Mouse (Mus musculus) CH12.LX (cell line): ENCODE results near the gene Bscl2. TPM values are rescaled to one million over a fixed set of nuclear protein-coding genes. Genes with fewer than 3 reads are reported as not detected.

ENCODE experiments used
- DNase-seq: peaks from one replicate; pipeline ENCODE4 v3.0.0-alpha.2; 2013; ENCODE audit errors: extremely low read depth
- H3K27ac ChIP-seq: 2 replicates; pipeline ENCODE4 v1.5.1; 2012; ENCODE audit warnings: low read depth, mild to moderate bottlenecking, control low read depth, moderate library complexity; ENCODE audit not compliant: insufficient read depth
- H3K27me3 ChIP-seq: replicated peaks from 2 replicates; pipeline ENCODE3; 2012; ENCODE audit warnings: inconsistent platforms
- H3K36me3 ChIP-seq, 2 experiments: replicated peaks in 1 of 2; 2 replicates each; pipeline versions ENCODE3 to v1.6.1; 2012; ENCODE audit warnings: inconsistent platforms in 1 of 2, low read length in 1 of 2, mild to moderate bottlenecking in 1 of 2, mixed read lengths in 1 of 2, moderate library complexity in 1 of 2; ENCODE audit not compliant: control insufficient read depth in 1 of 2, insufficient read depth in 1 of 2
- H3K4me1 ChIP-seq, 2 experiments: 2 replicates each; pipeline ENCODE4 v1.6.1; 2012; ENCODE audit warnings: inconsistent platforms in 1 of 2, moderate library complexity in 1 of 2; ENCODE audit not compliant: insufficient read depth in 2 of 2, control insufficient read depth in 1 of 2
- H3K4me2 ChIP-seq: 2 replicates; pipeline ENCODE4 v1.6.1; 2012; ENCODE audit warnings: low read depth, mild to moderate bottlenecking, control low read depth; ENCODE audit not compliant: poor library complexity, insufficient read depth, severe bottlenecking
- H3K4me3 ChIP-seq, 3 experiments: fragments of 150-350 bp in 1 of 3; sonication (generic) in 1 of 3; replicated peaks in 1 of 3; 2 replicates each; pipeline versions ENCODE3 to v1.5.1; 2011 to 2012; ENCODE audit warnings: low read depth in 2 of 3, low read length in 2 of 3, mild to moderate bottlenecking in 2 of 3, moderate library complexity in 2 of 3, control low read depth in 1 of 3, improper control_type of control experiment in 1 of 3, inconsistent platforms in 1 of 3, mixed read lengths in 1 of 3; ENCODE audit not compliant: poor library complexity in 1 of 3
- H3K79me2 ChIP-seq: replicated peaks from 2 replicates; pipeline ENCODE4 v1.6.1; 2012; ENCODE audit warnings: mild to moderate bottlenecking, moderate library complexity; ENCODE audit not compliant: control insufficient read depth, poor library complexity, insufficient read depth, severe bottlenecking; ENCODE audit errors: extremely low read depth
- H3K9ac ChIP-seq: 2 replicates; pipeline ENCODE4 v1.6.1; 2012; ENCODE audit warnings: low read depth, mild to moderate bottlenecking, control low read depth, moderate library complexity; ENCODE audit not compliant: insufficient read depth
- H3K9me3 ChIP-seq: replicated peaks from 2 replicates; pipeline ENCODE3; 2012; ENCODE audit warnings: low read length, inconsistent platforms, mixed read lengths
- BHLHE40 ChIP-seq: IDR thresholded peaks from 2 replicates; pipeline ENCODE4 v1.6.1; 2011; ENCODE audit warnings: mild to moderate bottlenecking, low read depth, low read length, improper control_type of control experiment
- CHD1 ChIP-seq: IDR thresholded peaks from 2 replicates; pipeline ENCODE4 v1.6.1; 2012; ENCODE audit warnings: low read depth, low read length, improper control_type of control experiment, inconsistent platforms
- CHD2 ChIP-seq: IDR thresholded peaks from 2 replicates; pipeline ENCODE4 v1.6.1; 2011; ENCODE audit warnings: low read length, improper control_type of control experiment
- E2F4 ChIP-seq: IDR thresholded peaks from 2 replicates; pipeline ENCODE4 v1.6.1; 2011; ENCODE audit warnings: low read depth, low read length, improper control_type of control experiment; ENCODE audit not compliant: insufficient replicate concordance
- ELF1 ChIP-seq: IDR thresholded peaks from 2 replicates; pipeline ENCODE4 v1.6.1; 2014; ENCODE audit warnings: low read depth, mild to moderate bottlenecking, inconsistent platforms, low read length, improper control_type of control experiment
- EP300 ChIP-seq: IDR thresholded peaks from 2 replicates; pipeline ENCODE4 v1.6.1; 2011; ENCODE audit warnings: low read length, improper control_type of control experiment
- ETS1 ChIP-seq: conservative IDR thresholded peaks from 2 replicates; pipeline ENCODE4 v1.6.1; 2012; ENCODE audit warnings: low read depth, mild to moderate bottlenecking, inconsistent platforms, low read length, improper control_type of control experiment, moderate library complexity
- GABPA ChIP-seq: IDR thresholded peaks from 2 replicates; pipeline ENCODE4 v1.6.1; 2012; ENCODE audit warnings: low read depth, low read length, improper control_type of control experiment, inconsistent platforms; ENCODE audit not compliant: insufficient replicate concordance
- HCFC1 ChIP-seq: IDR thresholded peaks from 2 replicates; pipeline ENCODE4 v1.6.1; 2012; ENCODE audit warnings: low read depth, mild to moderate bottlenecking, inconsistent platforms, low read length, improper control_type of control experiment
- IRF4 ChIP-seq: IDR thresholded peaks from 2 replicates; pipeline ENCODE4 v1.6.1; 2014; ENCODE audit warnings: low read depth, mild to moderate bottlenecking, inconsistent platforms, low read length, improper control_type of control experiment
- JUN ChIP-seq: IDR thresholded peaks from 2 replicates; pipeline ENCODE4 v1.6.1; 2011; ENCODE audit warnings: low read depth, mild to moderate bottlenecking, low read length, improper control_type of control experiment, moderate library complexity; ENCODE audit not compliant: insufficient read depth
- JUND ChIP-seq: conservative IDR thresholded peaks from 2 replicates; pipeline ENCODE4 v1.6.1; 2011; ENCODE audit warnings: low read depth, low read length, improper control_type of control experiment
- KAT2A ChIP-seq: IDR thresholded peaks from 2 replicates; pipeline ENCODE4 v1.6.1; 2012; ENCODE audit warnings: low read length, improper control_type of control experiment, inconsistent platforms; ENCODE audit not compliant: insufficient replicate concordance
- MAX ChIP-seq: IDR thresholded peaks from 2 replicates; pipeline ENCODE4 v1.6.1; 2011; ENCODE audit warnings: low read length, improper control_type of control experiment
- MAZ ChIP-seq: IDR thresholded peaks from 2 replicates; pipeline ENCODE4 v1.6.1; 2012; ENCODE audit warnings: low read depth, mild to moderate bottlenecking, inconsistent platforms, low read length, improper control_type of control experiment, moderate library complexity
- MEF2A ChIP-seq: IDR thresholded peaks from 2 replicates; pipeline ENCODE4 v1.6.1; 2014; ENCODE audit warnings: low read depth, mild to moderate bottlenecking, inconsistent platforms, low read length, improper control_type of control experiment, borderline replicate concordance
- MXI1 ChIP-seq: IDR thresholded peaks from 2 replicates; pipeline ENCODE4 v1.6.1; 2011; ENCODE audit warnings: mild to moderate bottlenecking, low read depth, low read length, improper control_type of control experiment
- NELFE ChIP-seq: IDR thresholded peaks from 2 replicates; pipeline ENCODE4 v1.6.1; 2011; ENCODE audit warnings: low read depth, low read length, improper control_type of control experiment
- NRF1 ChIP-seq: IDR thresholded peaks from 2 replicates; pipeline ENCODE4 v1.6.1; 2014; ENCODE audit warnings: low read depth, mild to moderate bottlenecking, inconsistent platforms, low read length, improper control_type of control experiment, moderate library complexity
- PAX5 ChIP-seq: IDR thresholded peaks from 2 replicates; pipeline ENCODE4 v1.6.1; 2012; ENCODE audit warnings: low read length, inconsistent platforms, mixed read lengths
- POLR2A ChIP-seq: IDR thresholded peaks from 2 replicates; pipeline ENCODE4 v1.6.1; 2011; ENCODE audit warnings: low read depth, mild to moderate bottlenecking, improper control_type of control experiment, low read length
- POLR2AphosphoS2 ChIP-seq: IDR thresholded peaks from 2 replicates; pipeline ENCODE4 v1.6.1; 2011; ENCODE audit warnings: low read depth, low read length, improper control_type of control experiment
- RAD21 ChIP-seq: IDR thresholded peaks from 2 replicates; pipeline ENCODE4 v1.6.1; 2011; ENCODE audit warnings: low read depth, mild to moderate bottlenecking, low read length, improper control_type of control experiment, moderate library complexity
- RCOR1 ChIP-seq: conservative IDR thresholded peaks from 2 replicates; pipeline ENCODE4 v1.6.1; 2012; ENCODE audit warnings: low read depth, mild to moderate bottlenecking, inconsistent platforms, low read length, improper control_type of control experiment
- SIN3A ChIP-seq: IDR thresholded peaks from 2 replicates; pipeline ENCODE4 v1.6.1; 2012; ENCODE audit warnings: low read length, improper control_type of control experiment, inconsistent platforms
- SMC3 ChIP-seq: IDR thresholded peaks from 2 replicates; pipeline ENCODE4 v1.6.1; 2011; ENCODE audit warnings: low read depth, low read length, improper control_type of control experiment
- TBP ChIP-seq: conservative IDR thresholded peaks from 2 replicates; pipeline ENCODE4 v1.6.1; 2011; ENCODE audit warnings: low read depth, low read length, improper control_type of control experiment
- TCF12 ChIP-seq: IDR thresholded peaks from 2 replicates; pipeline ENCODE4 v1.6.1; 2014; ENCODE audit warnings: low read depth, mild to moderate bottlenecking, inconsistent platforms, low read length, improper control_type of control experiment
- UBTF ChIP-seq: IDR thresholded peaks from 2 replicates; pipeline ENCODE4 v1.6.1; 2012; ENCODE audit warnings: low read depth, mild to moderate bottlenecking, inconsistent platforms, low read length, improper control_type of control experiment, moderate library complexity
- USF1 ChIP-seq: IDR thresholded peaks from 2 replicates; pipeline ENCODE4 v1.6.1; 2014; ENCODE audit warnings: low read depth, mild to moderate bottlenecking, inconsistent platforms, low read length, improper control_type of control experiment
- ZC3H11A ChIP-seq: IDR thresholded peaks from 2 replicates; pipeline ENCODE4 v1.6.1; 2012; ENCODE audit warnings: low read depth, mild to moderate bottlenecking, inconsistent platforms, low read length, improper control_type of control experiment
- ZKSCAN1 ChIP-seq: IDR thresholded peaks from 2 replicates; pipeline ENCODE4 v1.6.1; 2012; ENCODE audit warnings: low read depth, inconsistent platforms, low read length, improper control_type of control experiment, borderline replicate concordance
- ZMIZ1 ChIP-seq: IDR thresholded peaks from 2 replicates; pipeline ENCODE4 v1.6.1; 2012; ENCODE audit warnings: low read depth, mild to moderate bottlenecking, inconsistent platforms, low read length, improper control_type of control experiment
- ZNF384 ChIP-seq: IDR thresholded peaks from 2 replicates; pipeline ENCODE4 v1.6.1; 2012; ENCODE audit warnings: low read depth, low read length, improper control_type of control experiment, inconsistent platforms
- dilution Hi-C: fragments of 300-500 bp; cut with MboI; formaldehyde crosslinking; loops from 2 replicates; pipeline ENCODE4 v1.14.3; 2020; ENCODE audit warnings: low sequenced_read_pairs; ENCODE audit not compliant: extremely low pct_unique_long_range_greater_than_20kb, extremely low pct_ligation_motif_present
- in situ Hi-C: fragments of 300-500 bp; cut with MboI; formaldehyde crosslinking; loops from 3 replicates; pipeline ENCODE4 v1.14.3; 2019; ENCODE audit warnings: low sequenced_read_pairs, low pct_ligation_motif_present, low pct_unique_long_range_greater_than_20kb, mixed read lengths
- polyA plus RNA-seq: library from polyadenylated mRNA; unstranded; fragments of >175 nt; gene quantifications from 2 replicates; pipeline ENCODE4 v1.2.1, GENCODE M21; 2012; ENCODE audit warnings: low read depth; ENCODE audit not compliant: insufficient read length
- total RNA-seq, 2 experiments: library from RNA; depleted of rRNA; stranded (reverse); fragments of 300-350 nt in 1 of 2; fragments of >200 nt in 1 of 2; gene quantifications; 2 replicates each; pipeline ENCODE4 v1.2.3; 2012 to 2014

Gene Bscl2
- total and polyA plus RNA-seq, 3 experiments, result 30.9 to 117 (median 51.6) TPM

DNA sequence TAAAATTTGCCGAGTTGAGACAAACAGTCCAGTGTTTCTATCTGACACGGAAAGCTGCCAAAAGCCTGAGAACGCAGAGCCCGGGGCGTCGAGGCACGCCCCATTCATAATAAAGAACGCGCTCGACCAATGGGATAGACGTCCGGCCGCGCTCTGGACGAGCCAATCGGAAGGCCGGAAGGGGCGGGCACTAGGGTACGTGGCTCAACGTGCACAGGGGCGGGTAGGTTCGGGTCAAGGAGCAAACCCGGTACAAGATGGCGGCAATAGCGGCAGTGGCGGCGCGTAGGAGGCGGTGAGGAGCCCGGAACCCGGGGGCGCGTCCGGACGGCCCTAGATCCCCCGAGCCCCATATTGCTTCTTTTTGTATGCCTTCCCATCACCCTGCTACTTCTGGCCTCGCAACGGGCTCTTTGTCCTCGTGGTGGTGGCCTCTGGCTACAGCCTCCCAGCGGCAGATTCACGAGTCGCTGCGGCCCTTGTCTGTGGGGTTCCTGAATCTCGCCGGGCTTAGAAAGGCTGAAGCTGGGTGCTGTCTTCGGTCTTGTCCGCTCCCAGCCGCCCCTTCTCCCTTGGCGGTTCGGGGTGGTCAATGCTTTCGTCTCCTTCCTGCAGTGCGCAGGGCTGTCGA lies 60.7 kb downstream of the Bscl2 start, which contains the start of gene Ganab:
TSS of gene Ganab (plus strand) at position 207 of the 631 bp plus-strand sequence.
- no peaks in the 10 kb centered on the region for H3K27me3 ChIP-seq
- dilution Hi-C loops, result no loop called here
- DNase-seq, result peak; percentile 96
- H3K4me1 ChIP-seq, result peaks cover 28 to 68% of the 10 kb centered on the region in 2 experiments
- in situ Hi-C loops, result loop anchor here (5.0 kb wide), 1 partner anchor 39 kb away; no protein-coding TSS in a partner anchor
- peak within 1 kb of the TSS; percentile 96 for H3K4me2 ChIP-seq
- H3K4me3 ChIP-seq, result peak within 1 kb of the TSS; percentile 82 to 99 (median 99)
- H3K79me2 ChIP-seq, result peaks cover 77% of the 10 kb centered on the region
- peak within 1 kb of the TSS; percentile 85 for H3K9ac ChIP-seq
- no peaks in the 10 kb centered on the region for H3K9me3 ChIP-seq
- TF ChIP-seq E2F4 (peak; percentile 74; the same call in 1 of the 2 replicates), ELF1 (peak; percentile 73; the same call in 1 of the 2 replicates), MXI1 (peak; percentile 70), RAD21 (no peak), TCF12 (peak; percentile 93), CHD2 (peak; percentile 60), IRF4 (peak; percentile 43), TBP (peak; percentile 44; the same call in 1 of the 2 replicates), KAT2A (peak; percentile 76; the same call in 1 of the 2 replicates), ZC3H11A (no peak), MEF2A (peak; percentile 14; the same call in 1 of the 2 replicates), RCOR1 (no peak), MAZ (0 out of 2 replicates have a peak, but pooled peaks have one; percentile 40), HCFC1 (peak; percentile 84), POLR2AphosphoS2 (peak; percentile 96), GABPA (no peak; the same call in 1 of the 2 replicates), JUND (no peak), USF1 (no peak), POLR2A (peak; percentile 88), BHLHE40 (no peak; the same call in 1 of the 2 replicates), SIN3A (peak; percentile 72), UBTF (no peak), EP300 (no peak), MAX (peak; percentile 63), ZMIZ1 (peak; percentile 85; the same call in 1 of the 2 replicates), NRF1 (peak; percentile 62), ZKSCAN1 (no peak), JUN (no peak), NELFE (peak; percentile 77), ZNF384 (no peak), PAX5 (no peak), SMC3 (no peak), CHD1 (peak; percentile 72; the same call in 1 of the 2 replicates), ETS1 (0 out of 2 replicates have a peak, but pooled peaks have one; percentile 22)
- H3K27ac ChIP-seq, result peak within 1 kb of the TSS; percentile 90
- H3K36me3 ChIP-seq, result peaks cover 26 to 43% of the 10 kb centered on the region in 2 experiments
